Mouse (Mus musculus) hindbrain, embryonic 15.5 days (tissue): ENCODE results near the gene Arhgef3. TPM values are rescaled to one million over a fixed set of nuclear protein-coding genes. Genes with fewer than 3 reads are reported as not detected.

Experiments used
- ATAC-seq: fragments of 200-750 bp; cut with Nextera tagmentation; 2 replicates; pipeline ENCODE4 v1.8.0; 2017; ENCODE audit warnings: low read depth, moderate number of reproducible peaks, moderate TSS enrichment; ENCODE audit not compliant: low FRiP score
- H3K27ac ChIP-seq: fragments of 300-500 bp; sonication (generic); replicated peaks from 2 replicates; pipeline ENCODE4 v1.5.1; 2015; ENCODE audit warnings: mild to moderate bottlenecking, inconsistent platforms
- H3K27me3 ChIP-seq: fragments of 300-500 bp; sonication (generic); 2 replicates; pipeline ENCODE4 v1.6.1; 2015; ENCODE audit warnings: control low read depth, inconsistent platforms
- H3K36me3 ChIP-seq: fragments of 300-500 bp; sonication (generic); 2 replicates; pipeline ENCODE4 v1.6.1; 2015; ENCODE audit warnings: control low read depth, inconsistent platforms
- H3K4me1 ChIP-seq: fragments of 300-500 bp; sonication (generic); replicated peaks from 2 replicates; pipeline ENCODE4 v1.6.1; 2015; ENCODE audit warnings: control low read depth, inconsistent platforms
- H3K4me2 ChIP-seq: fragments of 300-500 bp; sonication (generic); 2 replicates; pipeline ENCODE4 v1.6.1; 2015; ENCODE audit warnings: moderate library complexity, mild to moderate bottlenecking, inconsistent platforms
- H3K4me3 ChIP-seq: fragments of 300-500 bp; sonication (generic); 2 replicates; pipeline ENCODE4 v1.5.1; 2015; ENCODE audit warnings: mild to moderate bottlenecking, inconsistent platforms
- H3K9ac ChIP-seq: fragments of 300-500 bp; sonication (generic); 2 replicates; pipeline ENCODE4 v1.6.1; 2015; ENCODE audit warnings: inconsistent platforms
- H3K9me3 ChIP-seq: fragments of 300-500 bp; sonication (generic); 2 replicates; pipeline ENCODE4 v1.6.1; 2016; ENCODE audit warnings: control low read depth, inconsistent platforms
- WGBS: fragments of 180-500 bp; shearing (Covaris S2); methylation state at CpG from one replicate; pipeline ENCODE4 v1.1.7; 2015; 5-methylcytosine and 5-hydroxymethylcytosine counted together
- polyA plus RNA-seq: library from polyadenylated mRNA; unstranded; fragments of >200 nt; fragmentation: Nextera tagmentation; extraction: Ambion mirVana; gene quantifications from 2 replicates; pipeline ENCODE4 v1.2.1, GENCODE M21; 2015

Gene Arhgef3
- polyA plus RNA-seq, 1 experiment from 2014 or later: 12.7 TPM

- 85% methylated on average over 5 of the region's 5 CpGs for WGBS
- Histone ChIP-seq H3K4me2 (no peak overlapping the region), H3K27ac (no peak overlapping the region), H3K4me3 (no peak overlapping the region), H3K9ac (no peak overlapping the region), H3K9me3 (no peaks in the 10 kb centered on the region), H3K4me1 (no peaks in the 10 kb centered on the region), H3K36me3 (no peaks in the 10 kb centered on the region), H3K27me3 (no peaks in the 10 kb centered on the region)
- no peak for ATAC-seq
These were observed 29.2 kb upstream of the Arhgef3 start for GRCm38 (mm10) chr14:27085471-27085870.

- H3K4me1 ChIP-seq: no peaks in the 10 kb centered on the region
- no peaks in the 10 kb centered on the region for H3K9me3 ChIP-seq
- no peak overlapping the region for H3K4me2 ChIP-seq
- 72% methylated on average over 4 of the region's 4 CpGs for WGBS
- ATAC-seq: no peak
- H3K36me3 ChIP-seq: no peaks in the 10 kb centered on the region
- no peak overlapping the region for H3K4me3 ChIP-seq
- H3K27me3 ChIP-seq: no peaks in the 10 kb centered on the region
- H3K27ac ChIP-seq: no peak overlapping the region
- no peak overlapping the region for H3K9ac ChIP-seq
These were observed 28.7 kb upstream of the Arhgef3 start for GRCm38 (mm10) chr14:27085999-27086398.

- no peak for ATAC-seq
- H3K27me3 ChIP-seq: no peaks in the 10 kb centered on the region
- no peaks in the 10 kb centered on the region for H3K36me3 ChIP-seq
- no peak overlapping the region for H3K27ac ChIP-seq
- H3K4me3 ChIP-seq: no peak overlapping the region
- no peak overlapping the region for H3K4me2 ChIP-seq
- 45% methylated on average over 5 of the region's 5 CpGs for whole genome bisulfite sequencing
- no peak overlapping the region for H3K9ac ChIP-seq
- H3K9me3 ChIP-seq: no peaks in the 10 kb centered on the region
- H3K4me1 ChIP-seq: no peaks in the 10 kb centered on the region
These were observed 20.5 kb upstream of the Arhgef3 start for GRCm38 (mm10) chr14:27094247-27094646.

- 63% methylated on average over 9 of the region's 9 CpGs for WGBS
- no peak overlapping the region for H3K9ac ChIP-seq
These were observed 18.6 kb upstream of the Arhgef3 start for GRCm38 (mm10) chr14:27096133-27096532.

GRCm38 (mm10) chr14:27096779-27097178, 17.9 kb upstream of the Arhgef3 start:
- H3K4me3 ChIP-seq: no peak overlapping the region
- peak; percentile 59 for ATAC-seq
- H3K27me3 ChIP-seq: no peaks in the 10 kb centered on the region
- WGBS: 5% methylated on average over 3 of the region's 3 CpGs
- no peak overlapping the region for H3K4me2 ChIP-seq
- no peak overlapping the region for H3K9ac ChIP-seq
- H3K27ac ChIP-seq: no peak overlapping the region
- H3K9me3 ChIP-seq: no peaks in the 10 kb centered on the region
- no peaks in the 10 kb centered on the region; the same call in 1 of the 2 replicates for H3K36me3 ChIP-seq
- no peaks in the 10 kb centered on the region for H3K4me1 ChIP-seq

More at GRCm38 (mm10) chr14:27096133-27096532, 18.6 kb upstream of the Arhgef3 start:
- no peak overlapping the region for H3K4me3 ChIP-seq
- H3K27ac ChIP-seq: no peak overlapping the region
- no peaks in the 10 kb centered on the region for H3K9me3 ChIP-seq
- no peaks in the 10 kb centered on the region for H3K27me3 ChIP-seq
- no peaks in the 10 kb centered on the region for H3K4me1 ChIP-seq
- no peak for ATAC-seq
- no peaks in the 10 kb centered on the region; the same call in 1 of the 2 replicates for H3K36me3 ChIP-seq
- no peak overlapping the region for H3K4me2 ChIP-seq

- H3K9me3 ChIP-seq: no peaks in the 10 kb centered on the region
- H3K4me3 ChIP-seq: no peak overlapping the region
- whole genome bisulfite sequencing: 54% methylated on average over 7 of the region's 7 CpGs
- H3K9ac ChIP-seq: no peak overlapping the region
- no peak for ATAC-seq
- H3K36me3 ChIP-seq: no peaks in the 10 kb centered on the region; the same call in 1 of the 2 replicates
- no peak overlapping the region for H3K27ac ChIP-seq
- H3K4me1 ChIP-seq: peaks cover 4% of the 10 kb centered on the region
- no peak overlapping the region for H3K4me2 ChIP-seq
- no peaks in the 10 kb centered on the region for H3K27me3 ChIP-seq
These were observed 13.0 kb upstream of the Arhgef3 start for GRCm38 (mm10) chr14:27101735-27102134.

- Histone ChIP-seq H3K27me3 (no peaks in the 10 kb centered on the region), H3K4me2 (no peak overlapping the region), H3K36me3 (no peaks in the 10 kb centered on the region; the same call in 1 of the 2 replicates), H3K9ac (no peak overlapping the region), H3K27ac (peak overlapping the region; percentile 58; the same call in 1 of the 2 replicates), H3K4me1 (peaks cover 4% of the 10 kb centered on the region), H3K9me3 (no peaks in the 10 kb centered on the region), H3K4me3 (no peak overlapping the region)
- no peak for ATAC-seq
- 53% methylated on average over 6 of the region's 6 CpGs for WGBS
These were observed 12.0 kb upstream of the Arhgef3 start for GRCm38 (mm10) chr14:27102720-27103119.

- 56% methylated on average over 12 of the region's 12 CpGs for WGBS
- no peak for ATAC-seq
- no peaks in the 10 kb centered on the region for H3K9me3 ChIP-seq
- H3K4me2 ChIP-seq: no peak overlapping the region
- H3K4me1 ChIP-seq: peaks cover 4% of the 10 kb centered on the region
- H3K4me3 ChIP-seq: no peak overlapping the region
- H3K27ac ChIP-seq: no peak overlapping the region
- H3K27me3 ChIP-seq: no peaks in the 10 kb centered on the region
- no peaks in the 10 kb centered on the region for H3K36me3 ChIP-seq
- no peak overlapping the region for H3K9ac ChIP-seq
These were observed 8.8 kb upstream of the Arhgef3 start for GRCm38 (mm10) chr14:27105731-27106457.

- Histone ChIP-seq H3K36me3 (no peaks in the 10 kb centered on the region), H3K27ac (no peak overlapping the region), H3K27me3 (peaks cover 12% of the 10 kb centered on the region), H3K4me2 (no peak overlapping the region), H3K9ac (no peak overlapping the region), H3K4me3 (no peak overlapping the region), H3K9me3 (no peaks in the 10 kb centered on the region), H3K4me1 (no peaks in the 10 kb centered on the region)
- no peak for ATAC-seq
- 71% methylated on average over 6 of the region's 6 CpGs for WGBS
These were observed 5.8 kb upstream of the Arhgef3 start for GRCm38 (mm10) chr14:27108748-27109504.

- 20% methylated on average over 11 of the region's 11 CpGs for WGBS
These were observed 569 bp downstream of the Arhgef3 start for GRCm38 (mm10) chr14:27115275-27115660.

GRCm38 (mm10) chr14:27115991-27116390, 1.3 kb downstream of the Arhgef3 start:
- Histone ChIP-seq H3K9ac (no peak overlapping the region), H3K4me3 (no peak overlapping the region), H3K27me3 (peaks cover 37% of the 10 kb centered on the region), H3K9me3 (no peaks in the 10 kb centered on the region), H3K4me1 (peaks cover 13% of the 10 kb centered on the region), H3K36me3 (no peaks in the 10 kb centered on the region), H3K4me2 (peak overlapping the region; percentile 97; the same call in 1 of the 2 replicates), H3K27ac (no peak overlapping the region)
- 78% methylated on average over 6 of the region's 6 CpGs for WGBS
- ATAC-seq: no peak

More at GRCm38 (mm10) chr14:27115275-27115660, 569 bp downstream of the Arhgef3 start:
- Histone ChIP-seq H3K27me3 (peaks cover 37% of the 10 kb centered on the region), H3K9ac (peak overlapping the region; percentile 37; the same call in 1 of the 2 replicates), H3K4me1 (peaks cover 13% of the 10 kb centered on the region), H3K36me3 (no peaks in the 10 kb centered on the region), H3K4me3 (peak overlapping the region; percentile 48), H3K4me2 (peak overlapping the region; percentile 97), H3K9me3 (no peaks in the 10 kb centered on the region), H3K27ac (no peak overlapping the region)
- no peak for ATAC-seq

- H3K27ac ChIP-seq: no peak overlapping the region
- no peaks in the 10 kb centered on the region for H3K36me3 ChIP-seq
- no peaks in the 10 kb centered on the region for H3K9me3 ChIP-seq
- H3K9ac ChIP-seq: no peak overlapping the region
- peaks cover 13% of the 10 kb centered on the region for H3K4me1 ChIP-seq
- H3K4me3 ChIP-seq: no peak overlapping the region
- ATAC-seq: no peak
- H3K4me2 ChIP-seq: no peak overlapping the region
- H3K27me3 ChIP-seq: peaks cover 37% of the 10 kb centered on the region
- WGBS: 84% methylated on average over 4 of the region's 4 CpGs
These were observed 2.0 kb downstream of the Arhgef3 start for GRCm38 (mm10) chr14:27116577-27117165.
